ENCODE assay signal across 8 mouse cellular contexts in the genomic region with DNA sequence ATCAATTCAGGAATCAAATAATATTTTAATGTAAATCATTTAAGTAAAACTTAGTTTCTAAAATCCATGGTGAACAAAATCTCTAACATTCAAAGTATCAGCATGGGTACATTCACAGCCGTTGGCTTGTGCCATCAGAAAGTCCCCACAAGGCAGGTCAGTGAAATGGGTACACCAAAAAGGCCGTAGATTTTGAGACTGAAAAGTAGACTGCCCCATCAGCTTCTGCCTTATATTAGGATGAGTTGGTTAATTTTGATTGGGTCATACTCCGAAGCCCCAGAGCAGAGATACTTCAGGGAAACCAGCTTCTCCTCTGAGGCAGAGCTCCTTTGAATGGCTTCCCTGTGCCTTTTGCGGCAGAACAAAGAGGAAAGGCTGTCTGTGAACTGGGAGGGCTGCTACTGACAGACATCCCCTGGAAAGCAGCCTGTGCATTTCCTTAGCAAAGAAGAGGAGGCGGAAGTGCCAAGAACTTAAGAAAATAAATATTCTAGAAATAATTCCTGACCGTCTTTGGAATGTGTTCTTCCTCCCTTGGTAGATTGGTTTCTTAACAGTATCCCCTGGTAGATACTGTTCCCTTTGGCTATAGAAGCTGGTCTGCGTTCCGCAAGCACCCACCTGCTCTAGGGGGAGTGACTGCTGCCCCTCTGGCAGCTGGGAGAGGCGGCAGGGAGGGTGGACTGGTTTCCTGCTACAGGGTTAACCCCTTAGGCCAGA.
DNase-seq lines count a peak whose midpoint lies in the region; ATAC-seq and TF ChIP-seq lines count a peak whose summit lies in the region.

No protein-coding gene starts in this region.

- no peak overlapping the region for H3K4me3 ChIP-seq in liver, adult 2 months (ENCODE audit: insufficient read depth, low read depth, low read length)
- no peak overlapping the region for H3K4me3 ChIP-seq in liver, embryonic 11.5 days (ENCODE audit: low read depth, low read length)
- H3K4me3 ChIP-seq in forebrain, postnatal 0 days (ENCODE audit: low read depth, low read length) = no peak overlapping the region
- H3K4me3 ChIP-seq in intestine, embryonic 16.5 days (ENCODE audit: low read length) = no peak overlapping the region

- no peaks in the 10 kb centered on the region for H3K9me3 ChIP-seq in liver, embryonic 11.5 days (ENCODE audit: control insufficient read depth, low read length)
- H3K9me3 ChIP-seq in forebrain, postnatal 0 days (ENCODE audit: low read length) = no peaks in the 10 kb centered on the region
- H3K9me3 ChIP-seq in intestine, embryonic 16.5 days (ENCODE audit: control insufficient read depth, low read length) = no peaks in the 10 kb centered on the region

- H3K4me2 ChIP-seq in liver, embryonic 11.5 days = no peak overlapping the region; the same call in 1 of the 2 replicates
- no peak overlapping the region; the same call in 1 of the 2 replicates for H3K4me2 ChIP-seq in forebrain, postnatal 0 days (ENCODE audit: low read depth)
- H3K4me2 ChIP-seq in intestine, embryonic 16.5 days (ENCODE audit: low read depth, low read length) = no peak overlapping the region

- H3K9ac ChIP-seq in liver, adult 2 months (ENCODE audit: low read depth, low read length) = peak overlapping the region; percentile 49; the same call in 1 of the 2 replicates
- no peak overlapping the region for H3K9ac ChIP-seq in liver, embryonic 11.5 days (ENCODE audit: low read depth, low read length)
- no peak overlapping the region for H3K9ac ChIP-seq in forebrain, postnatal 0 days
- no peak overlapping the region for H3K9ac ChIP-seq in intestine, embryonic 16.5 days (ENCODE audit: low read depth, low read length)

- no peak for DNase-seq in liver, adult 2 months (ENCODE audit: extremely low read depth, low read depth, low spot score)
- no peak for DNase-seq in liver, embryonic 11.5 days (ENCODE audit: low spot score)
- peak; percentile 50 for DNase-seq in forebrain, postnatal 0 days
- peak; percentile 30 for DNase-seq in mesoderm, embryonic 11.5 days (ENCODE audit: low read depth, low spot score)
- no peak for DNase-seq in layer of hippocampus, adult 9-10 months (ENCODE audit: low spot score)
- DNase-seq in spleen, postnatal 36 days (ENCODE audit: low spot score in 2 of 2) = no peak
- DNase-seq in gastrocnemius, adult 18-20 months (ENCODE audit: low spot score) = no peak

- no peaks in the 10 kb centered on the region for H3K27me3 ChIP-seq in liver, adult 2 months (ENCODE audit: control insufficient read depth, insufficient read depth, low read length)
- H3K27me3 ChIP-seq in liver, embryonic 11.5 days (replicated peaks; ENCODE audit: control insufficient read depth, insufficient read depth, low read length) = no peaks in the 10 kb centered on the region
- no peaks in the 10 kb centered on the region for H3K27me3 ChIP-seq in forebrain, postnatal 0 days (ENCODE audit: insufficient read depth, low read length)
- no peaks in the 10 kb centered on the region for H3K27me3 ChIP-seq in intestine, embryonic 16.5 days (replicated peaks; ENCODE audit: control insufficient read depth, insufficient read depth, low read length)

- H3K27ac ChIP-seq in liver, adult 2 months (replicated peaks; ENCODE audit: insufficient read depth, low read depth, low read length) = peak overlapping the region; percentile 52; the same call in 1 of the 2 replicates
- H3K27ac ChIP-seq in liver, embryonic 11.5 days (ENCODE audit: low read depth, low read length) = no peak overlapping the region; the same call in 1 of the 2 replicates
- peak overlapping the region; percentile 59; the same call in 1 of the 2 replicates for H3K27ac ChIP-seq in forebrain, postnatal 0 days (ENCODE audit: low read depth, low read length)
- peak overlapping the region; percentile 42 for H3K27ac ChIP-seq in intestine, embryonic 16.5 days (ENCODE audit: low read length)

- TF ChIP-seq POLR2A in liver, adult 2 months (IDR thresholded peaks at IDR 0.05; ENCODE audit: extremely low read depth, insufficient read depth, low read length) = no peak

- no peak for TF ChIP-seq CTCF in liver, adult 2 months (IDR thresholded peaks at IDR 0.05; ENCODE audit: low read depth, low read length)
- peak; percentile 8; the same call in 1 of the 2 replicates for TF ChIP-seq CTCF in forebrain, postnatal 0 days (IDR thresholded peaks at IDR 0.05; ENCODE audit: low read depth)

- peaks cover 38% of the 10 kb centered on the region for H3K4me1 ChIP-seq in liver, adult 2 months (ENCODE audit: control insufficient read depth, insufficient read depth, low read length)
- peaks cover 23% of the 10 kb centered on the region for H3K4me1 ChIP-seq in liver, embryonic 11.5 days (replicated peaks; ENCODE audit: control insufficient read depth, insufficient read depth, low read length)
- peaks cover 35% of the 10 kb centered on the region for H3K4me1 ChIP-seq in forebrain, postnatal 0 days (ENCODE audit: insufficient read depth)
- H3K4me1 ChIP-seq in intestine, embryonic 16.5 days (ENCODE audit: control insufficient read depth, insufficient read depth, low read length) = peaks cover 43% of the 10 kb centered on the region

- no peaks in the 10 kb centered on the region for H3K79me2 ChIP-seq in liver, adult 2 months (ENCODE audit: control insufficient read depth, insufficient read depth, low read length)

- WGBS in liver, adult 2 months = 81% methylated on average over 9 of the region's 9 CpGs
- 47% methylated on average over 9 of the region's 9 CpGs for WGBS in liver, embryonic 11.5 days
- 29% methylated on average over 9 of the region's 9 CpGs for WGBS in forebrain, postnatal 0 days
- WGBS in intestine, embryonic 16.5 days = 39% methylated on average over 9 of the region's 9 CpGs

- H3K36me3 ChIP-seq in liver, adult 2 months (ENCODE audit: control insufficient read depth, insufficient read depth, low read length) = no peaks in the 10 kb centered on the region
- H3K36me3 ChIP-seq in liver, embryonic 11.5 days (ENCODE audit: control insufficient read depth, insufficient read depth, low read length) = no peaks in the 10 kb centered on the region
- H3K36me3 ChIP-seq in forebrain, postnatal 0 days (ENCODE audit: insufficient read depth) = no peaks in the 10 kb centered on the region
- no peaks in the 10 kb centered on the region for H3K36me3 ChIP-seq in intestine, embryonic 16.5 days (ENCODE audit: control insufficient read depth, insufficient read depth, low read length)

- ATAC-seq in liver, embryonic 11.5 days (replicated peaks; ENCODE audit: low FRiP score) = no peak
- ATAC-seq in forebrain, postnatal 0 days = peak; percentile 55; the same call in 1 of the 2 replicates
- ATAC-seq in intestine, embryonic 16.5 days = no peak

Comparison
In these comparisons a context has a peak if more than half of its experiments do, and no peak if none do; other contexts are left out.
1. DNase-seq: peak in forebrain, postnatal 0 days (single experiment) and mesoderm, embryonic 11.5 days (single experiment); none in liver, adult 2 months (single experiment), liver, embryonic 11.5 days (single experiment), layer of hippocampus, adult 9-10 months (single experiment), spleen, postnatal 36 days (0 of 2) and gastrocnemius, adult 18-20 months (single experiment).